Mouse (Mus musculus) E14TG2a.4 (cell line): ENCODE measurements around the gene Spop.

Experiments
- H3K27me3 ChIP-seq: 2 replicates; pipeline ENCODE4 v1.6.1; 2014; ENCODE audit warnings: low read length, control low read depth; ENCODE audit not compliant: insufficient read depth
- H3K36me3 ChIP-seq: 2 replicates; pipeline ENCODE4 v1.6.1; 2014; ENCODE audit warnings: low read length, control low read depth; ENCODE audit not compliant: insufficient read depth
- H3K4me1 ChIP-seq: replicated peaks from 2 replicates; pipeline ENCODE4 v1.6.1; 2014; ENCODE audit warnings: low read depth, low read length, control low read depth
- H3K4me3 ChIP-seq: replicated peaks from 2 replicates; pipeline ENCODE4 v1.5.1; 2014; ENCODE audit warnings: mild to moderate bottlenecking, low read length
- H3K9me3 ChIP-seq: 2 replicates; pipeline ENCODE4 v1.6.1; 2014; ENCODE audit warnings: low read length, control low read depth
- CTCF ChIP-seq: conservative IDR thresholded peaks from 2 replicates; pipeline ENCODE4 v1.5.1; 2014; ENCODE audit warnings: low read length
- NANOG ChIP-seq: IDR thresholded peaks from 2 replicates; pipeline ENCODE4 v1.6.1; 2014; ENCODE audit warnings: borderline replicate concordance, low read length, mixed read lengths
- POU5F1 ChIP-seq: IDR thresholded peaks from 2 replicates; pipeline ENCODE4 v1.6.1; 2014; ENCODE audit warnings: low read length, borderline replicate concordance

Gene Spop

DNA sequence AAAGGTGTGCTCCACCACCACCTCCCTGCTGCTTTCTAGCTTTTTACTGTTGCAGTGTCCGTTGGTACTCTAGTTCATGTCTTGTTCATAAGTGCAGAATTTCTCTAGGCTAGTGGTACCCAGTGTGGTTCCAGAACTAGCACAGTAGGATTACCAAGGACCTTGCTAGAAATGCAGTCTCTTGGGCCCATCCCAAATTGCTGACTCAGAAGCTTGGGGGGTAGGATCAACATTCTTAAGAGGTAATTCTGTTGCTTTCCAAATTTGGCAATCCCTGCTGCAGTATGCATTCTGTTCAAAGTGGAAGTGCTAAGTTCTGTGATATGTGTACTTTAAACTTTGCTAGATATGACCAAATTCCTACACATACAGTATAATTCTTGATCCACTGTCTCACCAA lies 53.9 kb downstream of the Spop start:
- TF ChIP-seq POU5F1 (no peak), NANOG (no peak)

GRCm38 (mm10) chr11:95472942-95473341 lies 59.1 kb downstream of the Spop start:
- Histone ChIP-seq H3K4me1 (peaks cover 4% of the 10 kb centered on the region; the same call in 1 of the 2 replicates), H3K27me3 (no peaks in the 10 kb centered on the region), H3K4me3 (no peak overlapping the region), H3K36me3 (peaks cover 70% of the 10 kb centered on the region), H3K9me3 (no peaks in the 10 kb centered on the region)
- TF ChIP-seq CTCF (no peak), NANOG (no peak), POU5F1 (no peak)

More for the DNA sequence above, 53.9 kb downstream of the Spop start:
- H3K27me3 ChIP-seq: no peaks in the 10 kb centered on the region
- H3K36me3 ChIP-seq: peaks cover 37% of the 10 kb centered on the region
- H3K4me1 ChIP-seq: peaks cover 4% of the 10 kb centered on the region; the same call in 1 of the 2 replicates
- H3K9me3 ChIP-seq: no peaks in the 10 kb centered on the region
- no peak overlapping the region for H3K4me3 ChIP-seq

DNA sequence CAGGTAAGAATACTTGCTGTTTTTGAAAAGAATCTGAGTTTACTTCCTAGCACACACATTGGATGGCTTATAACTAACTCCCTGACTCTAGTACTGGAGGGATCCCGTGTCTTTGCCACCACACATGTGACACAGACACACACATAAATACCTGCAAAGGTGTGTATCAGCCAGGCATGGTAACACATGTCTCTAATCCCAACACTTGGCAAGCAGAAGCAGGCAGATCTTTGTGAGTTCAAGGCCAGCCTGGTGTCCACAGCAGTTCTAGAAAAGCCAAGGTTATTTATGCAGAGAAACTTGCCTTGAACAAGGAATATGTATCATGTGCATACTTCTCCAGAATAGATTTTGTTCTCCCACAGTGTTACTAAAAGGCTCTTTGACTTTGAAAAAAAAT lies 59.6 kb downstream of the Spop start:
- Histone ChIP-seq H3K4me3 (no peak overlapping the region), H3K9me3 (no peaks in the 10 kb centered on the region), H3K36me3 (peaks cover 70% of the 10 kb centered on the region), H3K27me3 (no peaks in the 10 kb centered on the region), H3K4me1 (peaks cover 4% of the 10 kb centered on the region; the same call in 1 of the 2 replicates)
- no peak for TF ChIP-seq NANOG
- TF ChIP-seq CTCF: no peak
- no peak for TF ChIP-seq POU5F1

- no peaks in the 10 kb centered on the region for H3K27me3 ChIP-seq
- peaks cover 62% of the 10 kb centered on the region for H3K36me3 ChIP-seq
- TF ChIP-seq CTCF (no peak), POU5F1 (no peak), NANOG (no peak)
- H3K4me3 ChIP-seq: no peak overlapping the region
- peaks cover 4% of the 10 kb centered on the region; the same call in 1 of the 2 replicates for H3K4me1 ChIP-seq
- H3K9me3 ChIP-seq: no peaks in the 10 kb centered on the region
These were observed 62.4 kb downstream of the Spop start for GRCm38 (mm10) chr11:95476323-95476722.

- Histone ChIP-seq H3K4me1 (no peaks in the 10 kb centered on the region), H3K9me3 (no peaks in the 10 kb centered on the region), H3K36me3 (peaks cover 61% of the 10 kb centered on the region), H3K4me3 (no peak overlapping the region), H3K27me3 (no peaks in the 10 kb centered on the region)
- TF ChIP-seq NANOG: no peak
- no peak; the same call in 1 of the 2 replicates for TF ChIP-seq CTCF
- no peak for TF ChIP-seq POU5F1
These were observed 65.6 kb downstream of the Spop start for GRCm38 (mm10) chr11:95479458-95479857.

GRCm38 (mm10) chr11:95480662-95481061 lies 66.8 kb downstream of the Spop start:
- Histone ChIP-seq H3K4me1 (no peaks in the 10 kb centered on the region), H3K36me3 (peaks cover 61% of the 10 kb centered on the region), H3K4me3 (no peak overlapping the region), H3K9me3 (no peaks in the 10 kb centered on the region), H3K27me3 (no peaks in the 10 kb centered on the region)
- TF ChIP-seq POU5F1 (no peak), NANOG (no peak), CTCF (no peak)

DNA sequence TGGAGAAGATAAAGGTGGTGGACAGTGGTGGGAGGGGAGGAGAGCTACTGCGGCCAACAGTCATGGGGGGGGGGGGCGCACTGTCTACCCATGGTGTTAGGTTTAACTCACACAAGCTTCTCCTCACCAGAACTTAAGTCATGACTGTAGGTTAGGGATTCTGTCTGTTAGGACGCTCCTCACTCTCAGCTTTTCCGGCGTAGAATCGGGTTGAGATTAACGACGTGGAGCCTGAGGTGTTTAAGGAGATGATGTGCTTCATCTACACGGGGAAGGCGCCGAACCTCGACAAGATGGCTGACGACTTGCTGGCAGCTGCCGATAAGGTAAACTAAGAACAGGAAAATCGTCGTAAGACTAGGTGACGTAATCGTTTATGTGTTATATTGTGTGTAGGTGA lies 71.8 kb downstream of the Spop start:
- Histone ChIP-seq H3K4me3 (no peak overlapping the region), H3K27me3 (no peaks in the 10 kb centered on the region), H3K9me3 (no peaks in the 10 kb centered on the region), H3K36me3 (peaks cover 97% of the 10 kb centered on the region), H3K4me1 (0 out of 2 replicates have a peak, but pooled peaks cover 6% of the 10 kb centered on the region)
- TF ChIP-seq NANOG (no peak), CTCF (no peak), POU5F1 (no peak)

GRCm38 (mm10) chr11:95487237-95487636 lies 73.4 kb downstream of the Spop start:
- TF ChIP-seq CTCF (no peak), POU5F1 (no peak), NANOG (no peak)
- Histone ChIP-seq H3K4me1 (0 out of 2 replicates have a peak, but pooled peaks cover 6% of the 10 kb centered on the region), H3K36me3 (peaks cover 99% of the 10 kb centered on the region), H3K4me3 (no peak overlapping the region), H3K27me3 (no peaks in the 10 kb centered on the region), H3K9me3 (no peaks in the 10 kb centered on the region)

DNA sequence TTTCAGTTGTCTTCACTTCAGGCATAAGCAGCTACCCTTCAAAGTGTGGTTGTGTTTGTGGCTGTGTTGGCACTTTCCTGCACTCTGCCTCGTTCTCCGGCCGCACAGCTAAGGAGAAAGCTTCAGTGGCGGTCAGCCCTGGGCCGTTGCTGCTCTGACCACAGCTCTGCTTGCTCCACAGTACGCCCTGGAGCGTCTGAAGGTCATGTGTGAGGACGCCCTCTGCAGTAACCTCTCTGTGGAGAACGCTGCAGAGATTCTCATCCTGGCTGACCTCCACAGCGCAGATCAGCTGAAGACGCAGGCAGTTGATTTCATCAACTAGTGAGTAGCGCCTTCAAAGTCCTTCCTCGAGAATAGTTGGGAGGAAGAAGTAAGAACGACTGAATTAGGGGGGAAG lies 76.2 kb downstream of the Spop start:
- 0 out of 2 replicates have a peak, but pooled peaks cover 6% of the 10 kb centered on the region for H3K4me1 ChIP-seq
- no peaks in the 10 kb centered on the region for H3K27me3 ChIP-seq
- H3K4me3 ChIP-seq: no peak overlapping the region
- no peak for TF ChIP-seq POU5F1
- TF ChIP-seq CTCF: no peak
- no peak for TF ChIP-seq NANOG
- no peaks in the 10 kb centered on the region for H3K9me3 ChIP-seq
- H3K36me3 ChIP-seq: peaks cover 99% of the 10 kb centered on the region
